34 mouse cellular contexts compared by ENCODE assay signal in genomic region chr2:30731832-30732231, GRCm38 (mm10).
"Had no signal": no experiment of that assay in that cellular context is flagged by ENCODE, and none has a peak within 500 bp of the region (broad histone marks: within the 10 kb centered on the region; RNA-seq: fewer than 3 reads in every experiment).

No protein-coding gene starts in this region.

- H3K36me3 ChIP-seq: heart, embryonic 10.5 days; heart, embryonic 12.5 days; heart, embryonic 13.5 days; heart, embryonic 15.5 days; hindbrain, embryonic 12.5 days; hindbrain, embryonic 13.5 days; hindbrain, embryonic 15.5 days; intestine, embryonic 15.5 days; kidney, embryonic 15.5 days had no signal

- H3K4me1 ChIP-seq: heart, embryonic 15.5 days had no signal

- H3K27me3 ChIP-seq: heart, embryonic 12.5 days; heart, embryonic 13.5 days; heart, embryonic 15.5 days; hindbrain, embryonic 12.5 days; hindbrain, embryonic 13.5 days; hindbrain, embryonic 15.5 days; intestine, embryonic 15.5 days; kidney, embryonic 15.5 days had no signal

- H3K9ac ChIP-seq: heart, embryonic 12.5 days; heart, embryonic 13.5 days; heart, embryonic 15.5 days; hindbrain, embryonic 12.5 days; hindbrain, embryonic 13.5 days; hindbrain, embryonic 14.5 days; hindbrain, embryonic 15.5 days; intestine, embryonic 15.5 days; kidney, embryonic 15.5 days had no signal

- H3K9me3 ChIP-seq: heart, embryonic 10.5 days; heart, embryonic 13.5 days; heart, embryonic 15.5 days; hindbrain, embryonic 12.5 days; hindbrain, embryonic 13.5 days; hindbrain, embryonic 15.5 days; intestine, embryonic 15.5 days had no signal

- H3K4me3 ChIP-seq: heart, embryonic 10.5 days; heart, embryonic 12.5 days; heart, embryonic 13.5 days; heart, embryonic 15.5 days; hindbrain, embryonic 10.5 days; hindbrain, embryonic 12.5 days; hindbrain, embryonic 13.5 days; hindbrain, embryonic 15.5 days; intestine, embryonic 15.5 days; kidney, embryonic 15.5 days; layer of hippocampus, adult 2 months; left cerebral cortex, adult 2 months had no signal

- ATAC-seq: hindbrain, embryonic 16.5 days; inflammation-experienced regulatory T-cells, adult 6 months; intestine, embryonic 15.5 days; intestine, embryonic 16.5 days; intestine, postnatal 0 days had no signal

- H3K4me2 ChIP-seq: heart, embryonic 11.5 days; heart, embryonic 12.5 days; heart, embryonic 13.5 days; heart, embryonic 15.5 days; hindbrain, embryonic 12.5 days; hindbrain, embryonic 13.5 days; hindbrain, embryonic 14.5 days; hindbrain, embryonic 15.5 days; intestine, embryonic 15.5 days; kidney, embryonic 15.5 days had no signal

- H3K27ac ChIP-seq: heart, embryonic 10.5 days; heart, embryonic 13.5 days; heart, embryonic 15.5 days; hindbrain, embryonic 10.5 days; hindbrain, embryonic 12.5 days; hindbrain, embryonic 13.5 days; hindbrain, embryonic 14.5 days; hindbrain, embryonic 15.5 days; intestine, embryonic 15.5 days; kidney, embryonic 15.5 days; kidney, postnatal 0 days; layer of hippocampus, adult 2 months; left cerebral cortex, adult 2 months had no signal

- DNase-seq: heart, postnatal 10 days; heart, postnatal 14 days; heart, postnatal 36 days; heart, postnatal 4 days; kidney, adult 11 months; kidney, adult 18-20 months; kidney, adult 8-10 months; kidney, adult 9 months; kidney, postnatal 10 days; kidney, postnatal 14 days; kidney, postnatal 25 days; kidney, postnatal 36 days; kidney, postnatal 4 days; layer of hippocampus, adult 9-11 months; layer of hippocampus, postnatal 36 days had no signal
